Comparison of ENCODE assay signal across 21 mouse cellular contexts in the genomic region with DNA sequence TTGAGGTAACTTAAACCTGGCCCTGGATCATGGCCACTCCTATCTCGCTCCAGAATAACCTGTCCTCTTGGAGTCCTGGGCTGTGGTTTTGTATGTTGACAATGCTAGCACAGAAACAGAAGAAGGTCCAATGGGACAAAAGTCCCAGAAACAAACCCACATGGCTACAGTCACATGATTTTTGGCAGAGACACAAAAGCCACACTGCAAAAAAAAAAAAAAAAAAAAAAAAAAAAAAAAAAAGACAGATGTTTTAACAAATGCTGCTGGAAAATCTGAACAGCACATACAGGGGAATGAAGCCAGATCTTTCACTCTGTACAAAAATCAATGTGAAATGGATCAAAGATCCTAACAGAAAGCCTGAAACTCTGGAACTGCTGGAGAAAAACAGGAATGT.
DNase-seq lines count a peak whose midpoint lies in the region; TF ChIP-seq lines count a peak whose summit lies in the region.
"Had no signal": no experiment of that assay in that cellular context is flagged by ENCODE, and none has a peak within 500 bp of the region (broad histone marks: within the 10 kb centered on the region; RNA-seq: fewer than 3 reads in every experiment).

No protein-coding gene starts in this region.

- no peak overlapping the region for H3K9ac ChIP-seq in CH12.LX (ENCODE audit: insufficient read depth, low read depth)
- no peak overlapping the region for H3K9ac ChIP-seq in MEL (ENCODE audit: control insufficient read depth, low read depth, low read length, poor library complexity, severe bottlenecking)
- H3K9ac ChIP-seq: embryonic facial prominence, embryonic 13.5 days; embryonic facial prominence, embryonic 15.5 days; forebrain, embryonic 12.5 days had no signal

- H3K27ac ChIP-seq in kidney, adult 2 months (ENCODE audit: insufficient read depth, low read depth, low read length), result no peak overlapping the region
- H3K27ac ChIP-seq in CH12.LX (ENCODE audit: insufficient read depth, low read depth) (no peak overlapping the region), MEL (ENCODE audit: control insufficient read depth, low read depth, low read length) (no peak overlapping the region)
- H3K27ac ChIP-seq: embryonic facial prominence, embryonic 13.5 days; embryonic facial prominence, embryonic 15.5 days; forebrain, embryonic 10.5 days; forebrain, embryonic 12.5 days had no signal

- no peak for TF ChIP-seq POLR2A in kidney, adult 2 months (IDR thresholded peaks at IDR 0.05; ENCODE audit: low read depth, low read length)
- TF ChIP-seq POLR2A in CH12.LX (IDR thresholded peaks at IDR 0.05; ENCODE audit: low read depth, low read length), result no peak
- TF ChIP-seq POLR2A in MEL (IDR thresholded peaks at IDR 0.05; ENCODE audit: control insufficient read depth in 1 of 2, insufficient read depth in 1 of 2, low read depth in 1 of 2, low read length in 2 of 2, poor library complexity in 1 of 2), result no peak

- DNase-seq in kidney, adult 2 months, result peak; percentile 13
- no peak for DNase-seq in kidney, adult 9 months
- DNase-seq in CH12.LX (ENCODE audit: extremely low read depth) (no peak), MEL (ENCODE audit: low read depth, low spot score) (no peak)
- DNase-seq in heart, postnatal 36 days, result no peak
- no peak for DNase-seq in thymus, postnatal 36 days
- DNase-seq: adrenal gland, adult 8-10 months; adrenal gland, postnatal 14 days; adrenal gland, postnatal 36 days; B cell, adult 2 months; cerebellum, adult 11-12 months; cerebellum, adult 2 months; cerebellum, adult 9-10 months; cerebellum, postnatal 10 days; cerebellum, postnatal 36 days; embryo, embryonic 11 days had no signal

- TF ChIP-seq EP300 in CH12.LX (IDR thresholded peaks at IDR 0.05; ENCODE audit: low read length) (no peak), MEL (IDR thresholded peaks at IDR 0.05; ENCODE audit: low read depth in 1 of 2, low read length in 2 of 2) (no peak)

- H3K79me2 ChIP-seq in CH12.LX (replicated peaks; ENCODE audit: control insufficient read depth, extremely low read depth, insufficient read depth, poor library complexity, severe bottlenecking) (peaks cover 4% of the 10 kb centered on the region), MEL (ENCODE audit: control insufficient read depth, insufficient read depth, low read length, poor library complexity) (no peaks in the 10 kb centered on the region)

- 91% methylated on average over 1 of the region's 1 CpGs for WGBS in kidney, adult 2 months

- H3K4me2 ChIP-seq in CH12.LX (ENCODE audit: insufficient read depth, low read depth, poor library complexity, severe bottlenecking), result no peak overlapping the region
- H3K4me2 ChIP-seq: embryonic facial prominence, embryonic 13.5 days; embryonic facial prominence, embryonic 15.5 days; forebrain, embryonic 12.5 days had no signal

- TF ChIP-seq RAD21 in CH12.LX (IDR thresholded peaks at IDR 0.05; ENCODE audit: low read depth, low read length) (no peak), MEL (IDR thresholded peaks at IDR 0.05; ENCODE audit: low read depth, low read length) (no peak)

- no peaks in the 10 kb centered on the region for H3K36me3 ChIP-seq in kidney, adult 2 months (ENCODE audit: control insufficient read depth, insufficient read depth, low read length)
- H3K36me3 ChIP-seq in CH12.LX (replicated peaks in 1 of 2; ENCODE audit: control insufficient read depth in 1 of 2, insufficient read depth in 1 of 2, low read length in 1 of 2) (peaks cover 26 to 74% of the 10 kb centered on the region in 2 experiments), MEL (ENCODE audit: control insufficient read depth in 1 of 2, insufficient read depth in 2 of 2, low read length in 2 of 2) (peaks cover 0 to 2% of the 10 kb centered on the region in 2 experiments; a peak in 3 of 4 replicates)
- H3K36me3 ChIP-seq: embryonic facial prominence, embryonic 15.5 days; forebrain, embryonic 12.5 days had no signal

- no peaks in the 10 kb centered on the region for H3K27me3 ChIP-seq in kidney, adult 2 months (replicated peaks; ENCODE audit: control insufficient read depth, insufficient read depth, low read length)
- no peaks in the 10 kb centered on the region for H3K27me3 ChIP-seq in CH12.LX (replicated peaks)
- H3K27me3 ChIP-seq in MEL (ENCODE audit: control insufficient read depth in 1 of 2, insufficient read depth in 2 of 2, low read length in 2 of 2), result no peaks in the 10 kb centered on the region
- H3K27me3 ChIP-seq: embryonic facial prominence, embryonic 13.5 days; embryonic facial prominence, embryonic 15.5 days; forebrain, embryonic 12.5 days had no signal

- TF ChIP-seq CTCF in kidney, adult 2 months (conservative IDR thresholded peaks at IDR 0.05; ENCODE audit: insufficient read depth, insufficient read length, low read depth, low read length), result no peak
- TF ChIP-seq CTCF in CH12.LX (conservative IDR thresholded peaks at IDR 0.05 in 1 of 2, IDR thresholded peaks at IDR 0.05 in 1 of 2; ENCODE audit: low read depth in 2 of 2, low read length in 2 of 2) (no peak), MEL (IDR thresholded peaks at IDR 0.05 in 2 of 3, conservative IDR thresholded peaks at IDR 0.05 in 1 of 3; ENCODE audit: control insufficient read depth in 1 of 3, insufficient read depth in 1 of 3, low read depth in 2 of 3, low read length in 3 of 3, poor library complexity in 1 of 3, severe bottlenecking in 1 of 3) (no peak)

- H3K9me3 ChIP-seq in CH12.LX (replicated peaks; ENCODE audit: low read length), result peaks cover 5% of the 10 kb centered on the region
- no peaks in the 10 kb centered on the region for H3K9me3 ChIP-seq in MEL (replicated peaks; ENCODE audit: insufficient read depth, low read length)
- H3K9me3 ChIP-seq: embryonic facial prominence, embryonic 13.5 days; embryonic facial prominence, embryonic 15.5 days; forebrain, embryonic 10.5 days; forebrain, embryonic 12.5 days had no signal

- no peaks in the 10 kb centered on the region for H3K4me1 ChIP-seq in kidney, adult 2 months (ENCODE audit: control insufficient read depth, insufficient read depth, low read length)
- H3K4me1 ChIP-seq in CH12.LX (ENCODE audit: control insufficient read depth in 1 of 2, insufficient read depth in 2 of 2) (no peaks in the 10 kb centered on the region; a peak in 1 of 4 replicates), MEL (ENCODE audit: control insufficient read depth in 1 of 2, insufficient read depth in 2 of 2, low read length in 2 of 2) (no peaks in the 10 kb centered on the region; a peak in 1 of 4 replicates)
- H3K4me1 ChIP-seq: forebrain, embryonic 12.5 days had no signal

- in situ Hi-C loops in CH12.LX (cut with MboI; ENCODE audit: low pct_ligation_motif_present, low pct_unique_long_range_greater_than_20kb, low sequenced_read_pairs), result no loop called here

- H3K4me3 ChIP-seq in kidney, adult 2 months (ENCODE audit: insufficient read depth, low read depth, low read length), result no peak overlapping the region
- no peak overlapping the region for H3K4me3 ChIP-seq in CH12.LX (replicated peaks in 1 of 3; ENCODE audit: low read depth in 2 of 3, low read length in 2 of 3, poor library complexity in 1 of 3)
- H3K4me3 ChIP-seq in MEL (ENCODE audit: control insufficient read depth in 1 of 2, insufficient read depth in 1 of 2, low read depth in 2 of 2, low read length in 2 of 2), result no peak overlapping the region
- H3K4me3 ChIP-seq: embryonic facial prominence, embryonic 13.5 days; embryonic facial prominence, embryonic 15.5 days; erythroblast, embryonic 14.5 days; forebrain, embryonic 10.5 days; forebrain, embryonic 12.5 days had no signal

- intact Hi-C loops in heart, postnatal 36 days (cut with DNase I), result no loop called here

- dilution Hi-C loops in CH12.LX (cut with MboI; ENCODE audit: extremely low pct_ligation_motif_present, extremely low pct_unique_long_range_greater_than_20kb, low sequenced_read_pairs), result no loop called here

TF ChIP-seq in CH12.LX, 34 proteins besides CTCF, POLR2A, EP300 and RAD21:
- TF ChIP-seq MAFK (IDR thresholded peaks at IDR 0.05; ENCODE audit: insufficient replicate concordance, low read length), result no peak
- no peak for TF ChIP-seq NELFE (IDR thresholded peaks at IDR 0.05; ENCODE audit: low read depth, low read length)
- TF ChIP-seq ZNF384 (IDR thresholded peaks at IDR 0.05; ENCODE audit: low read depth, low read length), result peak; percentile 59

TF ChIP-seq in MEL, 35 proteins besides CTCF, POLR2A, EP300 and RAD21:
- TF ChIP-seq POLR2AphosphoS2 (IDR thresholded peaks at IDR 0.05; ENCODE audit: low read length), result no peak
- TF ChIP-seq ELF1 (IDR thresholded peaks at IDR 0.05; ENCODE audit: low read depth, low read length), result no peak
- no peak for TF ChIP-seq TCF12 (IDR thresholded peaks at IDR 0.05; ENCODE audit: low read depth, low read length)
- no peak for TF ChIP-seq GATA1 (IDR thresholded peaks at IDR 0.05; ENCODE audit: low read depth, low read length)
- TF ChIP-seq ZNF384 (IDR thresholded peaks at IDR 0.05; ENCODE audit: low read depth, low read length), result peak; percentile 71
- no peak for TF ChIP-seq MEF2A (IDR thresholded peaks at IDR 0.05; ENCODE audit: extremely low read depth, insufficient replicate concordance, low read depth, low read length, poor library complexity, severe bottlenecking)
